Mouse (Mus musculus) embryonic facial prominence, embryonic 14.5 days (tissue): ENCODE results near the gene Camk1d. TPM values are rescaled to one million over a fixed set of nuclear protein-coding genes. Genes with fewer than 3 reads are reported as not detected.

Source experiments
- ATAC-seq: fragments of 200-750 bp; cut with Nextera tagmentation; 2 replicates; pipeline ENCODE4 v1.8.0; 2017; ENCODE audit warnings: low read depth, moderate number of reproducible peaks, moderate TSS enrichment
- DNase-seq: peaks from one replicate; pipeline ENCODE4 v3.0.0-alpha.2; 2015; ENCODE audit warnings: low spot score
- H3K27ac ChIP-seq: fragments of 300-500 bp; sonication (generic); replicated peaks from 2 replicates; pipeline ENCODE4 v1.5.1; 2014; ENCODE audit warnings: low read depth, mild to moderate bottlenecking, low read length, moderate library complexity
- H3K27me3 ChIP-seq: fragments of 300-500 bp; sonication (generic); replicated peaks from 2 replicates; pipeline ENCODE4 v1.6.1; 2014; ENCODE audit warnings: low read length; ENCODE audit not compliant: control insufficient read depth, insufficient read depth
- H3K36me3 ChIP-seq: fragments of 300-500 bp; sonication (generic); 2 replicates; pipeline ENCODE4 v1.6.1; 2014; ENCODE audit warnings: low read length, mixed read lengths; ENCODE audit not compliant: control insufficient read depth, insufficient read depth
- H3K4me1 ChIP-seq: fragments of 300-500 bp; sonication (generic); 2 replicates; pipeline ENCODE4 v1.6.1; 2014; ENCODE audit warnings: antibody characterized with exemption, low read length; ENCODE audit not compliant: control insufficient read depth, insufficient read depth
- H3K4me2 ChIP-seq: fragments of 300-500 bp; sonication (generic); 2 replicates; pipeline ENCODE4 v1.6.1; 2014; ENCODE audit warnings: low read depth, mild to moderate bottlenecking, low read length, moderate library complexity, mixed read lengths
- H3K4me3 ChIP-seq: fragments of 300-500 bp; sonication (generic); 2 replicates; pipeline ENCODE4 v1.5.1; 2014; ENCODE audit warnings: low read depth, mild to moderate bottlenecking, low read length
- H3K9ac ChIP-seq: fragments of 300-500 bp; sonication (generic); 2 replicates; pipeline ENCODE4 v1.6.1; 2014; ENCODE audit warnings: low read depth, mild to moderate bottlenecking, low read length, moderate library complexity, mixed read lengths
- H3K9me3 ChIP-seq: fragments of 300-500 bp; sonication (generic); 2 replicates; pipeline ENCODE4 v1.6.1; 2016; ENCODE audit warnings: low read length; ENCODE audit not compliant: control insufficient read depth
- WGBS: fragments of 180-500 bp; shearing (Covaris S2); extraction: QIAGEN DNeasy Blood & Tissue Kit; methylation state at CpG from one replicate; pipeline ENCODE4 v1.1.7; 2014; 5-methylcytosine and 5-hydroxymethylcytosine counted together
- polyA plus RNA-seq: library from polyadenylated mRNA; unstranded; fragments of >200 nt; fragmentation: Nextera tagmentation; extraction: Ambion mirVana; gene quantifications from 2 replicates; pipeline ENCODE4 v1.2.1, GENCODE M21; 2014

The Camk1d gene
- polyA plus RNA-seq, 1 experiment from 2014 or later, result 6.2 TPM

DNA sequence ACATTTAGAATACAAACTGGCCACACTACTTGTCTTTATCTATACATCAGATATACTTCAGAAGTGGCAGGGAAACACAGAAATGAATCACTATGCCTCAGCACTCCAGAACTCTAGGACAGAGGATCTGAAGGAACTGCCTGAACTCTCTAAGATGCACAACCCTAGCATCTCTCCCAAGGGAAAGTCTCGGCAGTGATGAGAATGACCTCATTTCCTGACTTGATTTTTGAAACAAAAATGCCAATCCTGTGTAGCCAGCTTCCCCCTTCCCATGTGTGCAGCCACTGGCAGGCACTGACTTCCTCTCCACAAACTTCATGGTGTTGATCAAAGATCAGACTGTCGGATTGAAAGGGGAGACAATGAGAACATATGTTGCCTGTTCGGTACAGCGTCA, 134.9 kb downstream of the Camk1d start:
- H3K4me2 ChIP-seq, result no peak overlapping the region
- no peak for ATAC-seq
- DNase-seq, result peak; percentile 31
- H3K4me3 ChIP-seq, result no peak overlapping the region
- H3K9ac ChIP-seq, result no peak overlapping the region
- H3K9me3 ChIP-seq, result no peaks in the 10 kb centered on the region
- H3K27me3 ChIP-seq, result no peaks in the 10 kb centered on the region
- no peaks in the 10 kb centered on the region for H3K36me3 ChIP-seq
- H3K4me1 ChIP-seq, result peaks cover 4% of the 10 kb centered on the region
- no peak overlapping the region for H3K27ac ChIP-seq
- 30% methylated on average over 4 of the region's 4 CpGs for WGBS

DNA sequence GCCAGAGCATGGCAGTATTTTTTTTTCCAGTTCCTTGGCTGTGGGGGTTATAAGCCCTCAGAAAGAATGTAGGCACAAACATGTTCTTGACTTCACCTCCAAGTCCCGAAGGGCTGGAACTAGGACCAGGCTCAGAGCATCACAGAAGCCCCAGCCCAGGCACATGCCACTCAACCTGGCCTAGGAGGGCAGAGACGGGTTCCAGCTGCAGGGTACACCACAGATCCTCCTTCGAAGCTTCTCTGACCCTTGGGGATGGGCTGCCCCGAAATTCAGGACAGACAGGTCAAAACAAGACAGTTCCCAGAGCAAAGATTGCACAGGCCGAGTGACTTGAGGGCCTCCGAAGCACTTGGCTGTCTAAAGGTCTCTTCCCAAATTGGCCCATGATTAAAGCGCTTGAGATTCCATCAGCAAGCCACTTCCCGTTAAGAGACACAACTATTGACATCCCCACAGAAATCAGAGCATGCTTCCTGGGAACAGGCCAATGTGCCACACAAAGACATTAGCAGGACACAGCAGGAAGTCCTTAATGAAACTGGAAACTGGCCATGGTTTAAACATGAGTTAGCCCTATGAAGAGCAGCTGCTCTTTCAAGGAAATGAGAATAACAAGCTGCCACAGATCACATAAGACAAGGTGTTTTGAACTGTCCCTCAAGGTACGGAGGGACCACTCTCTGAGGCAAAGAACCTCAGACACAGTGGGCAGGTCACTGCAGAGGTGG, 136.8 kb downstream of the Camk1d start:
- H3K9me3 ChIP-seq, result no peaks in the 10 kb centered on the region
- ATAC-seq (no peak), DNase-seq (peak; percentile 73)
- 60% methylated on average over 9 of the region's 9 CpGs for WGBS
- no peak overlapping the region for H3K4me3 ChIP-seq
- no peak overlapping the region for H3K4me2 ChIP-seq
- H3K9ac ChIP-seq, result no peak overlapping the region
- H3K36me3 ChIP-seq, result no peaks in the 10 kb centered on the region
- no peaks in the 10 kb centered on the region for H3K27me3 ChIP-seq
- no peak overlapping the region; the same call in 1 of the 2 replicates for H3K27ac ChIP-seq
- peaks cover 4% of the 10 kb centered on the region for H3K4me1 ChIP-seq

DNA sequence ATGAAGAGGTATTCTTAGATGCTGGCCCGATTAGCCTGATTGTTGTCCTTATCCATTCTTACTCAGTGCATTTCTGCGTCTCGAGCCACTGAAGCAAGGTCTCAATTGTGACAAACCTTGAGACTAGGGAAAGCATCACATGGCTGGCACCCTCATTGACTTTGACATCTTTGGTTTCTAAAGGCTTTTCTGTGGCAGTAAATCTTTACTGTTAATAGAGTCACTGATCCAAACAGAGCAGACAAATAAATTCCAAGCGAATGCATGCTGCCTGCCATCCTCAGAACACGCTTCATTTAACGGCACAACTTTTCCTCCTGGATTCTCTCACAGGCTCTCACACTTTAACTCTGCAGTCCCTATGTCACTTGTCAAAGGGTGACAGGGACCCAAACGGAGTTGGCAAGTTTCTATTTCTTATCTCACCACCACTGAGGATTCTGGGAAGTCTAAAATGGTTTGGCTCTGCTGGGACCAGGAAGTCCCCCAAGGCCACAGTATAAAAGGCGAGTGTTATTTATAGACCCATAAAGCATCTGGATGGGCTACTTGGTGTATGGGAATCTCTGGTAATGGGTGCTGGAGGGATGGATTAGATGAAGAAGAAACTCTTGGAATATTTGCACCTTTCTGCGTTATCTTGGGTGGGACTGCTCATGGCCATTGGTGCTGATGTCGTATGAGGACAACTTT, 141.9 kb downstream of the Camk1d start:
- Histone ChIP-seq H3K4me2 (no peak overlapping the region), H3K4me3 (no peak overlapping the region), H3K4me1 (no peaks in the 10 kb centered on the region), H3K36me3 (no peaks in the 10 kb centered on the region), H3K27me3 (no peaks in the 10 kb centered on the region), H3K9ac (no peak overlapping the region), H3K9me3 (no peaks in the 10 kb centered on the region), H3K27ac (no peak overlapping the region)
- WGBS, result 84% methylated on average over 10 of the region's 10 CpGs
- no peak for ATAC-seq
- no peak for DNase-seq

DNA sequence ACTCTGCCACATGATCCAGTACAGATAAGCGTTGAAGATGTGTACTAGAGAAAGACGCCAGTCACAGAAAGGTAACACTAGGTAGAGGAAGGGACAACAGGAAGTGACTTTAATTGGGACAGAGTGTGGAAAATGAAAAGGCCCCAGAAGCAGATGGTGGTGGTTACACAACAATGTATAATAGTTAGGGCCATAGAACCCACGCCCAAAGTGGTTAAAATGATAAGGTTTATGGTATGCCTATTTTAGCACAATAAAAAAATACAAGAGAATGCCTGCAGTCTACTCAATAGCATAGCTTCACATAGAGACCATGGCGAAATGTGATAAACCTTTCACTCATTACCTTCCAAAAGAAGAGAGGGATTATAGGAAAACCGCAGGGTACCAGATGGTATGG, 147.7 kb downstream of the Camk1d start:
- Histone ChIP-seq H3K27me3 (no peaks in the 10 kb centered on the region), H3K4me1 (no peaks in the 10 kb centered on the region), H3K4me3 (no peak overlapping the region), H3K9ac (no peak overlapping the region), H3K4me2 (no peak overlapping the region), H3K27ac (no peak overlapping the region), H3K36me3 (no peaks in the 10 kb centered on the region), H3K9me3 (no peaks in the 10 kb centered on the region)
- ATAC-seq (no peak), DNase-seq (no peak)
- 88% methylated on average over 5 of the region's 5 CpGs for WGBS

DNA sequence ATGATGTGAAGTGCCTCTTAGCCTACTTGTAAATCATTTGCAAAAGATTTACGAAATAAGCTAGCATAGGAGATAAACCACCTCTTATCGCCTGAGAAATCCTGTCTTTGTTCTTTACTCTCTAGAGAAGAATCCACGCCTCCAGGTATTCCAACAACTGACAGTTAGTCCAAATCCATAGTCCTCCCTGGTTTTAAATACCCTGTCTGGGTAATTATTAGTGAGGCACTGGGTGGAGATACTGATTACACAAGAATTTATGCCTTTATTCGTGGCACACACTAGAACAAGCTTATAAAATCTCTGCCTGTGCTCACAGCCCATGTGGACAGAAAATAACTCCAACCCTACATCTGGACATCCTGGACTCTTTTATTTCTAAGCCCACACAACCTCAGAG, 150.6 kb downstream of the Camk1d start:
- Histone ChIP-seq H3K4me1 (no peaks in the 10 kb centered on the region), H3K9ac (no peak overlapping the region), H3K4me3 (no peak overlapping the region), H3K4me2 (no peak overlapping the region), H3K27me3 (no peaks in the 10 kb centered on the region), H3K36me3 (no peaks in the 10 kb centered on the region), H3K27ac (no peak overlapping the region), H3K9me3 (no peaks in the 10 kb centered on the region)
- no peak for DNase-seq
- no peak for ATAC-seq
- WGBS, result 78% methylated on average over 4 of the region's 4 CpGs

DNA sequence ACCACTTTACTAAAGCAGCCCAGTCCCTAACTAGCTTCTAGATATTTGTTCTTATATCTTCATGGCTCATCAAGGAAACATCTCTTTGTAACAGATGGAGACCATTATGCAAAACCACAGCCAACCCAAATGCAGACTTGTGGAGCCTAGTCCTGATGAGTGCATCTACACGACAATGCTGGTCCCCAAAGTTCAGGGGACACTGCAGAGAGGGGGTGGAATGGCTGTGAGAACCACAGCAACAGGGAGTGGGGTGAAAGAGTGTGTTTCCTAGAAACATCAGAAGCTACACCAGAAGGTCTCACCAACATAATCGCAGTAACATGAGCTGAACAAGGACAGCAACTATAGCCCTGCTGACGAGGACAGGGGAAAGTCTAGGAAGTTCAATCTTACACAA, 152.9 kb downstream of the Camk1d start:
- no peak for ATAC-seq
- no peaks in the 10 kb centered on the region for H3K27me3 ChIP-seq
- DNase-seq, result no peak
- H3K9ac ChIP-seq, result no peak overlapping the region
- H3K36me3 ChIP-seq, result no peaks in the 10 kb centered on the region
- no peak overlapping the region for H3K4me3 ChIP-seq
- no peak overlapping the region for H3K4me2 ChIP-seq
- no peak overlapping the region for H3K27ac ChIP-seq
- WGBS, result 76% methylated on average over 3 of the region's 3 CpGs
- H3K9me3 ChIP-seq, result no peaks in the 10 kb centered on the region
- H3K4me1 ChIP-seq, result no peaks in the 10 kb centered on the region

DNA sequence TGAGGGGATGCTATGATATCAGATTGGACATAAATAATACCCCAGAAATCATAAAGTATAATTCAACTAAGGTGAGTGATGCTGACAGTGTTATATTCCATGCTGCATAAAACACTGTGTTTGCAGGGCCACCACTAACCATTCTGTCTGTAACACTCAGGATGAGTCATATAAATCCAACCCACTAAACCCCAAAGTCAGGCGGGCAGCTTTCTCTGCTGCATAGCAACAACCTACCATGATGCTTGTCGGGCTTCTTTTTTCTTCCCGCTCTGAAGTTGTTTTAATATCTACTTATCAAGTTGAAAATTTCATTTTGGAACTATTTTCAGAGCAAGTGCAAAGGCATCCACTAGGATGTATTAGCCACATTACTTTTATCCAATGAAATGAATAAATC, 161.1 kb downstream of the Camk1d start:
- WGBS, result 92% methylated on average over 3 of the region's 3 CpGs
- no peaks in the 10 kb centered on the region for H3K27me3 ChIP-seq
- H3K9me3 ChIP-seq, result no peaks in the 10 kb centered on the region
- no peaks in the 10 kb centered on the region for H3K36me3 ChIP-seq
- no peak for DNase-seq
- no peaks in the 10 kb centered on the region for H3K4me1 ChIP-seq
- H3K4me3 ChIP-seq, result no peak overlapping the region
- no peak overlapping the region for H3K9ac ChIP-seq
- no peak for ATAC-seq
- H3K4me2 ChIP-seq, result no peak overlapping the region
- H3K27ac ChIP-seq, result no peak overlapping the region

DNA sequence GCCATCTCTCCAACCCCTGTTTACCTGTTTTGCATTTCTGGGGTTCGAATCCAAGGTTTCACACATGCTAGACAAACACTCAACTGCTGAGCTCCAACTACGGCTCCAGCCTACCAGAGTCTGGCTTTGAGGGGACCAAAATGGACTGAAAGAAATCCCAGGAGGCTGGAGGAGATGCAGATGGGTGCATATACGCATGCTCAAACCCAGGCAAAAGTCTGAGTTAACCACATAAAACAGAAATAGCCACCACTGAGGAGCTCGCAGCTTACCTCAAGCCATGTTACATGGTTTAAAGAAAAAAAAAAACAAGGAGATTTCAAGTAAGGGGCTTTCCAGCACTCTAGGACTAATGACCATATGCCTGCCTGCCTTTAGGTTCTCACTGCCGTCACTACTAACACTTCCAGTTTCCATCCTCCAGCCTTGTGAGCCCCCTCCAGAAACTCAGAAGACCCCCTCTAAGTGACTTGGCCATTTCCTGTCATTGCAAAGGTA, 162.5 kb downstream of the Camk1d start:
- 91% methylated on average over 5 of the region's 5 CpGs for WGBS
- Histone ChIP-seq H3K9ac (no peak overlapping the region), H3K4me1 (no peaks in the 10 kb centered on the region), H3K36me3 (no peaks in the 10 kb centered on the region), H3K9me3 (no peaks in the 10 kb centered on the region), H3K27me3 (no peaks in the 10 kb centered on the region), H3K4me2 (no peak overlapping the region), H3K27ac (no peak overlapping the region), H3K4me3 (no peak overlapping the region)
- ATAC-seq (no peak), DNase-seq (no peak)

DNA sequence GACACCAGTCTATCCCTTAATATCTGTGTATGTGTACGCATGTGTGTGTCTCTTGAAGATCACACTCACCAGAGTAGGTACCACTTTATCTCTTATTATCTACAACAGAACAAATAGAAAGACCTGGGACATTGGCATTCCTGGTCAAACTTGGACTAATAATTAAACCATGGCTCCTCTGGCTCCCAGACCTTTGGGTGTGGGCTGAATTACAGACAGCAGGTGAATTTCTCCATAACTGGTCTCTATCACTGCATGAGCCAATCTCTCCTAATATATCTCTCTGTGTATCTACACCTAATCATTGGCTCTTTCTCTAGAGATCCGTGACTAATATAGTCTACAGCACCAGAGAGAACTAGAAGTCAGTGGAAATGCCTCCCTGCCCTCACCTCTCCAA, 165.0 kb downstream of the Camk1d start:
- H3K4me1 ChIP-seq, result no peaks in the 10 kb centered on the region
- no peak overlapping the region for H3K4me2 ChIP-seq
- H3K27me3 ChIP-seq, result no peaks in the 10 kb centered on the region
- no peak overlapping the region for H3K4me3 ChIP-seq
- DNase-seq (no peak), ATAC-seq (no peak)
- no peak overlapping the region for H3K27ac ChIP-seq
- no peaks in the 10 kb centered on the region for H3K36me3 ChIP-seq
- 84% methylated on average over 2 of the region's 2 CpGs for whole genome bisulfite sequencing
- no peak overlapping the region for H3K9ac ChIP-seq
- H3K9me3 ChIP-seq, result no peaks in the 10 kb centered on the region
